Mouse (Mus musculus) kidney, postnatal 36 days (tissue): ENCODE results near the gene 1700001O22Rik.
A peak's percentile ranks its signal among the peaks of the same experiment; 100 is the strongest.

Experiments
- DNase-seq, 2 experiments: peaks; one replicate each; pipeline ENCODE4 v3.0.0; 2021 to 2022; ENCODE audit warnings: mixed read lengths in 2 of 2

Gene 1700001O22Rik

DNA sequence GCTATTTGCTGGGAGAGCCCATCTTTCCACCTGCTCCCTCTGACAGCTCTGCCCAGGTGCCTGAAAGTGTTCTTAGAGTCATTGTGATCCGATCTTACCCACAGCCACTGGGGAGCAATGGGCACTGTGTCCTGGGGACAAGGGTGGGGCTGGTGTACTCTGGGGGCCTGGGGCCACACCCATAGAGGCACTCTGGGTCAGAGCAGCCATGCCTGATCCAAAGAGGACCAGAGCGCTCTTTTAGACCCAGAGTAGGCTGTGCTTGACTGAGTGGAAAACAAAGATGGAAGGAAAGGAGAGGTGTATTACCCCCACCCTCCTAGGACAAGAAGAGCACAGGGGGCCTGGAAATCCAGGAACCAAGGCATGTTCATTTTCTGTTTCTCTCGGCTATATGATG is at the start of gene 1700001O22Rik:
Gene 1700001O22Rik (minus strand): TSS at position 58 of the 400 bp plus-strand sequence.
- DNase-seq = no peak

DNA sequence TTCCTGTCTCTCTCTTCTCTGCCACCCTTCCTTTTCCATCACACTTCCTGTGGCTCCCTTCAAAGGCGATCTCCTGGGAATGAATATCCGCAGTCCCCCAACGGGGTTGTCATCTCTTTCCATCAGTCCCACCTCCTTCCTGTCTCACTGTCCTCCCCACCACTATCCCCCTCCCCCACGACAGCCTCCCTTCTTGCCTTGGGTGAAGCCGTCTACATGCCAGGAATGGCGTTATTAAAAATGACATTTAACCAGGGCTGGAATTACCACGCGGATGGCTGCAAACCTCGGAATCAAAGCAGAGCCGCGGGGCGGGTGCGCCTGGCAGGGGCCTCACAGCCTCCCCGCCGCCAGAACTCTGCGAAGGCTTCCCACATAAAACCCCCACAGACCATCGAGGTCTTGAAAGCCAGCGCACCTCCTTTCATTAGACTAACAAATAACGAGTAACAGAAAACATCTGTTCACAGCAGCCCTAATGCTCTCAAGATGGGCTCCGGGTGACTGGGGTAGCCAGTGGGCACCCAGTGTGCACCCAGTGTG is 49.4 kb upstream of the 1700001O22Rik start:
- DNase-seq = no peak

DNA sequence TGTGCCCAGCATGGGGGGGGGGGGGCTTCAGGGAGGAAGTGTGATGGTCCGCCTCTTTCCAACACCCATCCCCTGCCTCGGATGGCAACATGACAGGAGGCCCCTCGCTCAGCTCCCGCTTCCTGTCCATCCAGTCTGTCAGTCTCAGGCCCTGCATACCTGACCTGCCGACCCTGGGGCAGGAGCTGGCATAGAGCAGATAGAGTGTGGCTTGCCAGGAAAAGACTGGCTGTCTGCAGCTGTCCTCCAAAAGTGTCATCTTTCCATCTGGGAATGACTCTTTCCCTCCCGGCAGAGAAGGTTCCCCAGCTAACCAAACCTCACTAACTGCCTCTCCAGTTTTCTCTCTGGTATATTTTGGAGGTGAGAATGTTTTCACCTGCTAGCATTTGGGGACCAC is 47.1 kb upstream of the 1700001O22Rik start:
- no peak for DNase-seq

DNA sequence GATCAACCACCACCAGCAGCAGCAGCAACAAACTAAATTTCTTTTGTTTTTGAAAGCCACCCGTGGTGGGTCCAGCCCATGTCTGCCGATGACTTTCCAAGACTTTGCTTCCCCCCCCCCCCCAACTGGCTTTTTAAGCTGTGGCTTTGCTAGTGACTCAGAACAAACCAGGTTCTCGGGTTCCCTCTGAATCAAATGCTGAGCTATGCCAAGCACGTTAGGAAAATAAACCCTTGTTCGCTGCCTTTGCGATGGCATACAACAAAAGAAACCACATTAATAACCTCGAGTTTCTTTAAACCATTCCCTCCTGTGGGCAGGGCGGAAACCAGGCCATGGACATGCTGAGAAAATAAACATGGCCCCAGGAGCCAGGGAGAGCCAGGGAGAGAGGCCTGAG is 44.7 kb upstream of the 1700001O22Rik start:
- no peak for DNase-seq

DNA sequence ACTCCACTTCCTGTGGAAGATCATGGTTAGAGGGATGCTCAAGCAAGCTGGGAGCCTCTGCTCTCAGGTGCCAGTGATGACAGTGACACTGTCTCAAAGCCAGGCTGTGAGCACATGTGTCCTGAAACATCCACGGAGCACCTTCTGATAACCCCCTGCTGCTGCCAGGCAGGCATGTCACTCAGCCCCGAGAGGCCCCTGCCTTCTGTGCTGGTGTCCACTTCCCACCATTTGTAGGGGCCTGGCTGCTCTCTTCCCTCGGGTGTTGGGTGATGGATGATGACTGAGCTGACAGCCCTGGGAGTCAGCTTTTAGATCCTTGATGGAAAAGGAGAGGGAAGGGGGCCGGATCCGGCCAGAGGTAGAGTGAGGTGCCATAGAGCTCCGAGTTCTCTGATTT is 43.3 kb upstream of the 1700001O22Rik start:
- no peak for DNase-seq

DNA sequence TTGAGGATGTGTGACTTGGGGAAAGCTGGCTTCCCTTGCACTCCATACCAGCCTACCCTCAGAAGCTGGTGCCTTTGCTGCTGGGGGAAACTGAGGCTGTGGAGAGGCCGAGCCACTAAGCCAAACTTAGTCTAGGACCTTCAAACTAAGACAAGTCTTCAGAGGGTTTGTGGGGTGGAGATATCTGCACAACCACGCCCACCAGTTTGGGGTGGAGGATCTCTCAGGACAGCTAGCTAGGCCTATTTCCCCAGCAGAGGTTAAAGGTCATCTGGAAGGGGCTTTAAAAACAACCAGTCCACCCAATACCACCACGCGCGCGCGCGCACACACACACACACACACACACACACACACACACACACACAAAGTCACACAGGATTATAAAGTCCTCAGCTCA is 42.8 kb upstream of the 1700001O22Rik start:
- DNase-seq = no peak

DNA sequence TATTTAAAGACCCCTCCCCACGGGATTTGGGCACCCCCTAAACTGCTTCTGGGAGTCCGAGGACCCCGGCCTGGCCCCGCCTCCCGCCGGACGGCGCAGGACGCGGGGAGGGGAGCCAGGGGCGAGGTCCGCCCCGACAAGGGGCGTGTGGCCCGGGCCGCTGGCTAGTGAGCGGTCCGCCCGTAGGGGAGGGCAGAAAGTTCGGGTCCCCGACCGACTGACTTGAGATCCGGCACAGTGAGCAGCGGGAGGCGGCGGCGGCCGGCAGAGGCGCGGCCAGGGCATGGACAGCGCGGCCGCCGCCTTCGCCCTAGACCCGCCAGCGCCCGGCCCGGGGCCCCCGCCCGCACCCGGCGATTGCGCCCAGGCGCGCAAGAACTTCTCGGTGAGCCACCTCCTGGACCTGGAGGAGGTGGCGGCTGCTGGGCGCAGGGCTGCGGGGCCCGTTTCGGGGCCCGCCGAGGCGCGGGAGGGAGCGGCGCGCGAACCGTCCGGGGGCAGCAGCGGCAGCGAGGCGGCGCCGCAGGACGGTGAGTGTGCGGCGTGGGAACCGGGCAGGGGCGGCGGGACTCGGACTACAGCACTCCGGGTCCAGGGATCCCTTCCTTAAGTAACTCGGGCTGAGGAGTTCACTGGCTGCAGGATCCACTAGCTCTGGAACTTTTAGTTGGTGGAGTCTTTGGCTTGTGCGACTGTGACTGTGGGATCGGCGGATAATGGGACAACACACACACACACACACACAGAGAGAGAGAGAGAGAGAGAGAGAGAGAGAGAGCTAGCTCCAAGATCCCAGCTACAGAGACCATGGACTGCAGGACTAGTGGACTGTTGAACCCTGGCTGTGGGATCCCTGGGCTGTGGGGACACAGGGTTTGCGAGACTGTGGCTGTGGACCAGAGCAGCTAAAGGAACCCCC is 42.0 kb upstream of the 1700001O22Rik start:
- peak in 1 of 2 experiments; percentile 56 for DNase-seq

DNA sequence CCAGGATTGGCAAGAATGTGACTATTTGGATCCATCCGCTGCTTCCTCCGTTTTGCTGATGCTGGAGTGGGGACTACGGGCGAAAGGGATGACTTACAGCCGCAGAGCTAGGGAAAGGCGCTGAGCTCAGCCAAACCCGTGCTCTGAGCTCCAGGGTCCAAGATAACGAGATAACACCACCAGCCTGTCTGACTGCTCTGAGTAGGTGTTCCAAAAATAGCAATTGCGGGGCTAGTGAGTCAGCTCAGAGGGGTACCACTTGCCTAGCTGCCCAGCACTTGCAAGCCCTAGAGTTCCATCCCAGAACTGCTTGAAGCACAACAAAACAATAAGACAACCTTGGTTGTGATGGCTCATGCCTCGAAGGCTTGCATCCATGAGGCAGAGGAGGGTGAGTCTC is 39.2 kb upstream of the 1700001O22Rik start:
- no peak for DNase-seq

DNA sequence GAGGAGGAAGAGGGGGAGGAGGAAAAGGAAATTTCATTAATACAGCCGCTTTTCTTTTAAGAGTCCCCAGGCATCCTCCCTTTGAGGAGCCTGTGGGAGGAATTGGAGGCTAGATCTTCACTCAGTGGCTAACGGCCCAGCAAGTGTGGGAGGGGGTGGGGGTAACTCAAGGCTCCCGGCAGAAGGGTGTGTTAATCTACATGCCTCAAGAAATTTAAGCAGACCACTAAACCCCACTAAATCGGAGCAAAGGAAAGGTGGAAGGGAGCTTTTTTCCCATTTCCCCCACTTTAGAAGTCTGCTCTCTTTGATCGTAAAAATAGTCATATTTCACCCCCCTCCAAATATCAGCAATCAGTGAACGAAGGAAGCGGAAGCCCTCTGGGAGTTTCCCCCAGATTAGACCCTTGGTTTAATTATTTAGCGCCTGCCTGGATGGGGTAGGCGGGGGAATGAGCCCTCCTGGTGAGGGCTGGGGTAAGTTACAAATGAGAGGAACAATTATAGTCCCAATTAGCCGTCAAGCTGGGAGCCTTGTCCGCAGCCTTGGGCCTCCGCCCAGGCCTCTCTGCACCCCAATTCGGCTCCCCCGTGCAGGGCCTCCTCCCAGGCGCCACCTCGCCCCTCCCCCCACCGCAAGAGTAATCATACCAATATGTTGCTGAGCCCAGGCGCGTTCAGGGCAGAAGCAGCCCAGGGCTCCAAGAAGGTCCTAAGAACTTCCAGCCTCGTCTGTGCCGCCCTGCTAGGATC is 33.0 kb upstream of the 1700001O22Rik start:
- DNase-seq = no peak

DNA sequence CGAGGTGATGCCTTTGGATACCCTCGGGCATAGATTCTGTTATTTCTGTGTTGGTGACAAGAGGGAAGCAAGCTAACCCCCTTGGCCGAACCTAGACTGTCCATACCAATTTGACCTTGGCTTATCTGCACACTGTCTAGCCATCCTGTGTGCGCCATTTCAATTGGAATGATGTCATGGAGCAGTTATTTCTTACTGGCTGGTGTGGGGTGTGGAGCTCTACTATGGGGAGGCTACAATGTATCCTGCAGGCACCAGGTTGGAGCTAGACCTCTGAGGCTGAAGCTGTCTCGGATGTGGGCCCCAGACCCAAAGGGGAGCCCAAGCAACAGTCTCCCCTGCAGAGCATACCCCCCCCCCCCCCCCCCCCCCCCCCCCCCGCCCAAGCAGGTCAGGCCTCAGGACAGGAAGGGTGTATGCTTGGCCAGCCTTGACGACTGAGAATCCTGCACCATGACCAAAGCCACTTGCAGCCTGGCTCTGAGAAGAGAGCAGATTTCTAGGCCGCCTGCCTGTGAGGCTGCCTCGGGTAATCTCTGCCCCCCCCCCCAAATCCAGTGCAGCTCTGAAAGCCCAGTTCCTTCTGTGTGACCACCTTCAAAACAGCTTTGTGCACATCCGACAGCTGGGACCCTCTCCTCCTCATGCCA is 31.0 kb upstream of the 1700001O22Rik start, which contains the start of gene Prrx2:
Gene Prrx2 (plus strand): TSS at position 600 of the 650 bp plus-strand sequence.
- no peak for DNase-seq

DNA sequence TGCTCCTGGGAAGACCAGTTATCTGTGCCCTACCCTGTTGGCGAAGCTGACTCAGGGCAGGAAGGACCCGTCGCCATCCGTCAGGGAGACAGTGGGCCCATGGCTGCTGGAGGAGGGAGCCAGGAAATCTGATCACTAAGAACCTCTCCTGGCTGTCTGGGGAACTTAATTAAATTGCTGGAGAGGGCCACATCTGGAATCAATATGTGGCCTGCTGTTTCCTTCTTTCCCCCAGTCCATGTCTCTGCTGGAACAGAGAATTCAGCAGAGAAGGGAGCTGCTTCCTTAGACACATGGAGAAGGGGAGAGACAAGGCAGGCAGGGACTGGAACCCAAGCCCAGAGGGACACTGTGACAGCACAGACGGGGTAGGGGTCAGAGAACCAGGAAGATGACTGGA is 30.2 kb upstream of the 1700001O22Rik start:
- DNase-seq = no peak

DNA sequence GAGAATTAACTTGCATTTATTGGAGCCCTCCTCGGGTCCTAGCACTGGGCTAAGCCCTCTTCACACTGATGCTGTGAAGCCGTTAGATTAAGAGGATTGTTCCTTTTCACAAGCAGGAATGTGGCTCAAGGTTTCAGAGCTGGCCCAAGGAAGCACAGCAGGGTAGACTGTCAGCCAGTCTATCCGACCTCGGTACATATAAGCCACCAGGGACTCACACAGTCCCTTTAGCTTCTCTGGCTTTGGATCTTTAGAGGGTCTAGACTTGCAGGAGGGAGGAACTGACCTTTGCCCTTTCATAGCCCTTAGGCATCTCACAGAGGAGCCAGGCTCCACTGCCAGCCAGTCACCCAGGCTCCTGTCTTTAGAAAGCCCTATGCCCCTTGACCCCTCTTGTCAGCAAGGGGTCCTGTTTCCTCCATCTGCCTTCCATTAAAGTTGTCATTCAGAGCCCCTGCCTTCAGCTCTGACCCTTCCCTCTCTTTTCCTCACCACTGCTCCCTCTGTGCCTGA is 26.9 kb upstream of the 1700001O22Rik start, which contains the start of gene Asb6:
Gene Asb6 (minus strand): TSS at position 51 of the 513 bp plus-strand sequence.
- DNase-seq = no peak

DNA sequence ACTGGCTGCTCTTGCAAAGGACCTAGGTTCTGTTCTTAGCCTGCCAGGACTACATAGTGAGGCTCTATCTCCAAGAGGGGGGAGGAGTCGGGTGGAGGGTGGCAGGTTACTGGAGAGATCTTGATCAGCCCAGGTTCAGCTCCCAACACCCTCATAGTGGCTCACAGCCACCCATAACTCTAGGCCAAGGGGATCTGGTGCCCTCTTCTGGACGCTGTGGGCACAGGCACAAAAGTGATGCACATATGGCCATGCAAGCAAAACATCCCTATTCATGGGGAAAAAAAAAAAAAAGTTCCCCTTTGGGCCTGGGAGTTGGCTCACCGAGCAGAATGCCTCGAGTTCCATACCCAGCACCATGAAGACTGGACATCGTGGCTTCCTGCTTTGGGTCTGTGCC is 25.9 kb upstream of the 1700001O22Rik start:
- peak in 1 of 2 experiments; percentile 57 for DNase-seq

DNA sequence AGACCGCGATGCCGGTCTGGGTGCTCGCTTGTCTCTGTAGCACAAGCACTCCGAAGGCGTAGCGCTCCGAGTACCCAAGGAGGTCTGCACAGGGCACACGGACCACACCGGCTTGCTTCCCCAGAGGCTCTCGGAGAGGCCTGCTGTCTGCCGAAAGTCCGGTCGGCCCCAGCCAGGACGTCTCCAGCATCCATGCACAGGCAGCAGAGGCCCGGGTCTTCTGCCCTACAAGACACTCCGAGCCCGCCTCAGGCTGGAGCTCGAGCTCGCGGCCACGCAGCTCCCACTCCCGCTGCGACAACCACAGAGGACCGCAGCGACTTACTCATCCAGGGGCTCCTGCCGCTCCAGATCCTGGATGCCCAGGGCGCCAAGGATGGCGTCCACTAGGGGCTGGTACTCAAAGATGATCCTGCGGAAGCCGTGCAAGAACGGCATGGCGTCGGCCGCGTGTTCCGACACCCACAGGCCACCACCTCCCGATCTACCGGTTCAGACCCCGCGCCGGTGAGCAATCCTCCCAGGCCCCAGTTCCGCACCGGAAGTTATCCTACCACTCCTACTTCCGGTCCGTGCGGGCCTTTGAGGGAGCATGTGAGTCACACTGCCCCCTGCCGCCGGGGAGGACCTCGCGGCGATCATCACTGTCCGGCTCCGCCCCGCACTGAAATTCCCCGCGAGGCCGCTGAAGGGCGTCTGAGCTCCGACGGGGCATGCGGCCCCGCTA is 24.5 kb upstream of the 1700001O22Rik start:
- DNase-seq = peak; percentile 94 to 99

DNA sequence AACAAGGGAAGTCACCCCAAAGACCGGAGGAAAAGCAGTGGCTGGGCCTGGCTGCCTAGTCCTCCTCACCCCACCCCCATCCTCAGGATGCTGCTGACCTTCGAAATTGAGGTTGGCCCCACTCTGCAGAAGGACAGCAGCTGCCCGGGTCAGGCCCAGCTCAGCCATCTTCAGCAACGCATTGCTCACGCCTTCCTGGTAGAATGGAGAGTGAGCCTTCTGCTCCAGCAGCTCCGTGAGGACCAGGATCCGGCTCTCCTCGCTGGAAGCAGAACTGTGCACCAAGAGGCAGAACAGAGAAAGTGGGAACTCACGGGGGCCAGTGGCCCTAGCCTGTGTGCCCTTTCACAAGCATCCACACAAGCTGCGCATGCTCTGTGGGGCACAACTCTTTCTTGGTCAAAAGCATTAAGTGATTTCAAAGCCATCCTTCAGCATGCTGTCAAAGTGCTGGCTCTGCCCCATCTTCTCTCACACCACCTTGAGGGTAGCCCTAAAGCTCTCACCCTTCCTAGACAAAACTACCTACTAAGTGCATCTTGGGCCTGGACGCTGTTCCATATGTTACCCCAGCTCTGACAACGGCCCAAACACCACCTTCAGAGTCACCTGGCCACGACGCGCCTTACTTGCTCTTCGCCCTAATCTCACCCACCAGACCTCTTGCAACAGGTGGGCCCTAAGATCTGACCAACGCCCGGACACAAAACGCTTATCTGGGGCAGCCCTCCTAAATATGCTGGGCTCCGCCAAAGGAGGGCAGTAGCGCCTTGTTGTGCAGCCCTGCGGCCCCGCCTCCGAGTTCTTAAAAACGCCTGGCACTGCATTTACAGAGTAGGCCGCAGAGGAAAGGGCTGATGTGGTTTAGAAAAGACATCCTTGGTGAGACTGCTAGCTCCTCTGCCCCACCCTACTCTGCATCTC is 23.6 kb upstream of the 1700001O22Rik start:
- peak; percentile 62 to 78 for DNase-seq

DNA sequence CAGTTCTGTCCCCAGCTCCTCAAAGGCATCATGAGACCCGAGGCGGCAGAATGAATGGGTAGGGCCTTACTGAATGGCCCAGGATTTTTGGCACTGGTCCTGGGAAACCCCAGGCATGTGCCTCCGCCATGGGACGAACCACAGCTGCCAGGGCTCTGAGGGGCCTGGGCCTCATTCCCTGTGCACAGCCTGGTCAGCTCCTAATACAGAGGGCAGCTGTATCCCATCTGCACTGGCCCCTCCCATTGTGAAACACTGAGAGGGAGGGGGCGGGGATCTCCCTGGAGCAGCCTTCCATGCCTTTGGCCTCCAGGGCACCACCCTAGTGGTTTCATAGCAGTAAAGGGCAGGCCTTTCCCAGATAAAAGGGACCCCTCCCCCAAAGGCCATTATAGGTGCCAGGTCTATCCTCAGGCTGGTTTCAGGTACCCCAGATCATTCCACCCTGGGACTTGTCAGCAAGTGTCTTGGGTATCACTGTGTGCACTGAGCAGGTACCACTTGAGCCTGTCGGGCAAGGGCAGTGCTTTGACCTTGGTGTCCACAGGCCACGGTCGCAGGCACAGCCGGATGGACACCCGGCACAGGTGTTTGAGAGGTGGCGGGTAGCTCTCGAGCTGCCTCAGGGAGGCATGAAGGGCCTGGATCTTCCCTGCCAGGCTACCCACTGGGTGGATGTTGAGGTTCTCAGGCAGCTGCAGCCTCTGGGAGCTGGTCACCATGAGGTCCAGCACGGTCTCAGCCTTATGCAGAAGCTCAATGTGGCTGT is 20.1 kb upstream of the 1700001O22Rik start:
- peak; percentile 57 to 70 for DNase-seq

DNA sequence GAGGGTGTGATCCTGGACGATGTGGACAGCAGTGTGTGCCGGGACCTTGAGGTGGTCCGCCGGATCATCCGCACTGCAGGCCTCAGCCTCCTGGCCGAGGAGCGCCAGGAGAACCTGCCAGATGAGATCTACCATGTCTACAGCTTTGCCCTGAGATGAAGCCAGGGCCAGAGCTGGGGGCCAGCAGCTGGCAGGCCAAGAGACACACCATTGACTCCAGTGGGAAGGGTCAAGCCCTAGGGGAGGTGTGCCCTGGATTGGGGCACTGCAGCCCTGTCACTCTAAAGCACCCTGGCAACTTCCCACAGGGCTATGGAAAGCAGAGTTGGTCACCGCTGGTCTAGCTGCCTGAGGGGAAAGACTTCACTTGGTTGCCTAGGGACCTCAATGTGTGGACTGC is 19.0 kb upstream of the 1700001O22Rik start:
- DNase-seq = no peak

DNA sequence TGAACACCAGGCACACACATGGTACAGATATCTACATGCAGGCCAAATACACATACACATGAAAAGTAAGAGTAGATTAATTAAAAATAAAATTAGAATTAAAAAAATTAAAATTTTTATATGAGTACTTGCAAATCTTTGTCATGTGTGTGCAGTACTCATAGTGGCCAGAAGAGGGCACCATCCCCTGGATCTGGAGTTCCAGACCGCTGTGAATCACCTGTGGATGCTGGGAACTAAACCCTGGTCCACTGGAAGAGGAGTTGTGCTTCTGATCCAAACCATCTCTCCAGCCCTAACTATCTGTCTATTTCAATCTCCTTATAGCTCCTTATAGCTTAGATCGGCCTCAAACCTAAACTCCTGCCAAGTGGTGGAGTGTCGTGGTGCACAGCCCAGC is 17.6 kb upstream of the 1700001O22Rik start:
- no peak for DNase-seq

DNA sequence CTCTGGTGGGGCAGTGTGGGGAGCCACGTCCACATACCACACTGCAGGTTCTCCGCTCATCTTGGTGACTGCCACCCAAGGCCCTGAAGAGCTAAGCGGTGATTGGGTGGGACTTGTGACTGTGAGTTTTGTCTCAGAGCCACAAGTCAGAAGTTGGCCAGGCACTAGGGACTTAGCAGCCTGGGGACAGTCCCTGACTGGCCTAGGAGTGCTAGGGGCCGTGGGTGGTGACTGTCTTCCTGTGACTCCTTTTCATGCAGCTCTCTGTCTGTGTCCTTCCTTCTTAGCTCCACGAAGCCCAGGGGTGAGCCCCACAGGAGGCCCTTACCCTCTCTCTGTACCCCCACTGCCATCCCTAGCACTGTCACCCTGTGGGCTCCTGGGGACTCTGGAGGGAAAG is 16.4 kb upstream of the 1700001O22Rik start:
- no peak for DNase-seq

DNA sequence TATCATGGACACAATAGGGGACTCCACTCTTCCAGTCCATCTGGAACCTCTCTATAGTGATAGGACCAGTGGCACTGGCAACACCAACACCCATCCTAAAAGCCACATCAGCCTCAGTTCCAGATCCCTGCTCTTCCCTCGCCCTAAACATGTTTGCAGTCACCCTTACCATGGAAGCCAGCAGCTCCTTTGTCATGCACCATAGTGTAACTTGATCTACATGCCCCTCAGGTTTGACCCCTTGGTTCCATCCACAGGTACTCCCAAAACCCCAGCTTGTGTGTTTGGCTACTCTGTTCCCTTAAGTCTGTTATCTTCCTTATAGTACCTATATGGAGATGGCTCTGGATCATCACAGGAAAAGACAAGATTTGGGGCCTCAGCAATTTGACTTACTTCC is 12.9 kb upstream of the 1700001O22Rik start:
- no peak for DNase-seq
